Mouse (Mus musculus): ENCODE data around the gene 4921536K21Rik. TPM values are rescaled to one million over a fixed set of nuclear protein-coding genes. Genes with fewer than 3 reads are reported as not detected.
"Not testable (repeated sequence)": the region's sequence is repeated elsewhere in the genome, so short reads cannot be mapped to it uniquely, and the experiment has no call there.

The 4921536K21Rik gene
- total RNA-seq, 2 experiments from 2014 or later, result 0.37 to 0.54 TPM

- DNase-seq (ENCODE audit: low spot score in 2 of 2), result not testable (repeated sequence)
These were observed 16.5 kb upstream of the 4921536K21Rik start for GRCm38 (mm10) chr11:3911440-3911839.

- DNase-seq (ENCODE audit: low spot score in 2 of 2), result no peak
These were observed 15.8 kb upstream of the 4921536K21Rik start for GRCm38 (mm10) chr11:3910513-3911310.

- no peak for DNase-seq (ENCODE audit: low spot score in 2 of 2)
These were observed 14.3 kb upstream of the 4921536K21Rik start for GRCm38 (mm10) chr11:3909236-3909635.

- no peak for DNase-seq (ENCODE audit: low spot score in 2 of 2)
These were observed 10.5 kb upstream of the 4921536K21Rik start for GRCm38 (mm10) chr11:3905446-3905845.

- no peak for DNase-seq (ENCODE audit: low spot score in 2 of 2)
These were observed 9.8 kb upstream of the 4921536K21Rik start for GRCm38 (mm10) chr11:3904673-3905072.

DNA sequence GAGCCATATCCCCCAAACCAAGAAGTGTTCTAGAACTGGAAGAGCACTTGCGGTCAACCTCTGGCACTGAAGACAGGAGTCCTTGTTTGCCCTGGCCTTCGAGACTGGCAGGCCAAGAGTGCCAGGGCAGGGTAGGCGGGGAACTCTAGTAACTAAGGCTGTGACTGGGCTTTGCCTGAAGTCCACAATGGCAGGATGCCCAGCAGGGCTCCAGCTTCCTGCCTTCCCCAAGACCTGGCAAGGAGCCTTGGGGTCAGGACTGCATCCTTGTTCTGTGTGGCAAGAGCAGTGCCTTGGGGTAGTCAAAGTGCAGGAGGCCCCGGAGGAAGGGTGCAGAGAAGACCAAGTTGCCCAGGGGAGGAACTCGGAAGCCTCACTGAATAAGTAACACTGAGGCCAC is 8.1 kb upstream of the 4921536K21Rik start:
- DNase-seq (ENCODE audit: low spot score in 2 of 2), result peak in 1 of 2 experiments; percentile 41

DNA sequence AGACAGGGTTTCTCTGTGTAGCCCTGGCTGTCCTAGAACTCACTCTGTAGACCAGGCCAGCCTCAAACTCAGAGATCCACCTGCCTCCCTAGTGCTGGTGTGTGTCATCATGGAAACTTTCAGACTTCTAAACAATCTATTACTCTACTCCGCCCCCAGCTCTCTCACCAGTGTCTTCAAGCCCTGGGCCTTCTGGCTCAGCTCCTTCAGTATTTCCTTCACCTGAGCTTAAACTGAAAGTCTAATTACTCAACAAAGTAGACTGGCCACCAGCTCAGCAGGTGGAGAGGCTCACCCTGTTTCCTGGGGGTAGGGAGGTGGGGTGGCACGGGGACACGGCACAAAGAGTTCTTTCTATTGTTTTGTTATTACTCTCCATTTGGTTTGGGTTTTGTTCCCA is 7.6 kb upstream of the 4921536K21Rik start:
- no peak for DNase-seq (ENCODE audit: low spot score in 2 of 2)

- DNase-seq (ENCODE audit: low spot score in 2 of 2), result no peak
These were observed 5.4 kb upstream of the 4921536K21Rik start for GRCm38 (mm10) chr11:3900296-3900695.

DNA sequence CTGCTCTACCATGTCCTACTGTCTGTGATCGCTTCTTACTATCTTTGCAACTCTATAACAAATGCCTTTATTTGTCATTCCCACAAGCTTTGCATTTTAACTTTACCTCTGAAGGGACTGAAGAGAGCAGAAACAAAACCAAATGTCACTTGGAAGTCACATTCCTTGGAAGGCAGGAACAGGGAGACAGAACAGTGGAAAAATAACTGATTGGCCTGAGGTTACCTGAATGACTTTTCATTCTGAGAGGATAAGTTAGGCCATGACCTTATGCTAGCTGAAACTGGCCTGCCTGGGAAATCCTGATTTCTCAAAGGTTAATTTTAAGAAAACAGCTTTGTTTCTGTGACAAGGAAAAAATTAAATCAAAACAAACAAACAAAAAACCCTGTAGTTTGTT is 1.0 kb upstream of the 4921536K21Rik start:
- DNase-seq (ENCODE audit: low spot score in 2 of 2), result no peak

DNA sequence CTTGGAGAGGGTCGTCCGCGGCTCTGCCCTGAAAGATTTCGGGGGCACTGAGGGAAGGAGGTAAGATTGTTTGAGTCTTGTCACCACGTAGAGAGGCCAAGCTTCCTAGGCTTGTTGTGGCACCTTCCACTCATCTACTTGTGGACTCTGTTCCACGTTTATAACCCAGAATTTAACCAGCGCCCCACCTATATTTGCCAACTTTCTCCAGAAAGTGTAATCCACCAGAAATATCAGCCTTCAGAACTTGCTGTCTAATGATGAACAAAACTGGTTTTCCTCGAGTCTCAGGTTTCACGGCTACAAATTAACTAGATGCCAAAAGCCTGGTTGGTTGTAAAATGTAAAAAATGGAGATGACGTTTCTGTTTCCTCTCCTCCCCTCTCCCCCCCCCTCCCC is 560 bp upstream of the 4921536K21Rik start:
- DNase-seq (ENCODE audit: low spot score in 2 of 2), result no peak

DNA sequence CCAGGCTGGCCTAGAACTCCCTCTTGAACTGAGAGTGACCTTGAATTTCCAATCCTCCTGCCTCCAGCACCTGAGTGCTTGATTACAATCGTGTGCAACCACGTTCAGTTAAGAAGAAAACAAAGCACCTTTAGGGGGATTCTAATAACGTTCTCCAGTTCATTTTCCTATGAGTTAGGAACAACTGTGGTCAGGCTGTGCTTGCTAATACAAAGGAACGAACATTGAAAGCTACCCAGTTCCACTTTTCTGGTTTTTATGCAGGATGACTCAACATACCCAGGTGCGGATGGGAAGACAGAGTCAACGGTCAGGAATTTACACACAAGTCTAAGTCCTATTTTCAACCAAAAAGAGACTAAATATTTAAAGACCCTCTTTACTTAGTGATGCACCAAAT is 928 bp downstream of the 4921536K21Rik start:
- no peak for DNase-seq (ENCODE audit: low spot score in 2 of 2)

DNA sequence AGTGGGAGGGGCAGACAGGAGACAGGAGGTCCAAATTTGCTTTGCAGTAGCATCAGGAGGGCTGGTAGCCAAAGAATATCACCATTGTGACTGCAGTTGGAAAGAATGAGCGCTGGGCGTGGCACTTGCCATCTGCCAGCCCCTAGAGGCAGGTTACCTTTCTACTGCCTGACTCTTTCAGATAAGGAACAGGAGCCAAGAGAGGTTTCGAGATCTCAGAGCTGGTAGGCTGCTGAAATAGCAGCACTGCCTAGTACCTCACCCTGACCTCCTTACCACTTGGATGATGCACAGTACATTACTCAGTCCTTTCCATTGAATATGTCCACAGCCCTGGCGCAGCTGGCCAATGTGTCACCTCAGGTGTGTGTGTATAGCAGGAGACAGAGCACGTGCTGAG is 7.6 kb downstream of the 4921536K21Rik start:
- DNase-seq (ENCODE audit: low spot score in 2 of 2), result no peak

DNA sequence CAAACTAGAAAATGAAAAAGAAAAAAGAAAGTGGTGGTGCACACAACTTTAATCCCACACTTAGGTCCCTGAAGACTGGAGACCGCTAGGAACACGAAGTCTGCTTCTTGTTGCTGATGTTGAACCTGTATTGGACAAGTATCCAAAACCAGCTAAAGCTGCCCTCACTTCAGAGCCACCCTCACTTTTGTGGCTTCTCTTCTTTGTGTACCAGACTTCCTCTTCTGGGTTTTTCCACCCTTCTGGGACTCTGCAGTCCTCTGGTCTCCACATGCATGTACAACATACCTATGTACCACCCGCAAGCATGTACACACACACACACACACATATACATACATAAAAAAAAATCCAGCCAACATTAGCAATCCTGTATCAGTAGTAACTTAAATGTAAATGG is 11.2 kb downstream of the 4921536K21Rik start:
- no peak for DNase-seq (ENCODE audit: low spot score in 2 of 2)

GRCm38 (mm10) chr11:3879836-3880235 is 15.1 kb downstream of the 4921536K21Rik start:
- peak; percentile 70 to 87 for DNase-seq (ENCODE audit: low spot score in 2 of 2)

DNA sequence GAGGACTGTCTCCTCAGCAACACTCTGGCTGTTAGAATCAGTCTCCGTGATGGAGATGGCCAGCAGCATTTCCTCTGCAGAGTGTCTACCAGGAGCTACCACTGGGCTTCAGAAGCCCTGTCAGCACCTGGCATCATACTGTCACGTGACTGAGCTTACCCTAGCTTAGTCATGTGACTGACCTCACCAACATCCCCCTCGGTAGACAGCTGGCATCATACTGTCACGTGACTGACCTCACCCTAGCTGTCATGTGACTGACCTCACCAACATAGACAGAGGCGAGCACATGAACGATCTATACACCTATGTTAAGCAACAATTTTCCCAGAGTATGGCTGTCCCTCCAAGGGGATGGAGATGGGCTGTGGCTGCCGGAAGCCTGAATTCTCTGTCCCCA is 16.2 kb downstream of the 4921536K21Rik start:
- DNase-seq (ENCODE audit: low spot score in 2 of 2), result no peak

- no peak for DNase-seq (ENCODE audit: low spot score in 2 of 2)
These were observed 18.5 kb downstream of the 4921536K21Rik start for GRCm38 (mm10) chr11:3876419-3876818.

GRCm38 (mm10) chr11:3864343-3864742 is 30.6 kb downstream of the 4921536K21Rik start:
- no peak for DNase-seq (ENCODE audit: low spot score in 2 of 2)

- DNase-seq (ENCODE audit: low spot score in 2 of 2), result peak; percentile 71 to 84
These were observed 31.3 kb downstream of the 4921536K21Rik start, which contains the start of gene Osbp2 for GRCm38 (mm10) chr11:3863454-3864112. Gene Osbp2, minus strand, starts transcription at chr11:3863903.

DNA sequence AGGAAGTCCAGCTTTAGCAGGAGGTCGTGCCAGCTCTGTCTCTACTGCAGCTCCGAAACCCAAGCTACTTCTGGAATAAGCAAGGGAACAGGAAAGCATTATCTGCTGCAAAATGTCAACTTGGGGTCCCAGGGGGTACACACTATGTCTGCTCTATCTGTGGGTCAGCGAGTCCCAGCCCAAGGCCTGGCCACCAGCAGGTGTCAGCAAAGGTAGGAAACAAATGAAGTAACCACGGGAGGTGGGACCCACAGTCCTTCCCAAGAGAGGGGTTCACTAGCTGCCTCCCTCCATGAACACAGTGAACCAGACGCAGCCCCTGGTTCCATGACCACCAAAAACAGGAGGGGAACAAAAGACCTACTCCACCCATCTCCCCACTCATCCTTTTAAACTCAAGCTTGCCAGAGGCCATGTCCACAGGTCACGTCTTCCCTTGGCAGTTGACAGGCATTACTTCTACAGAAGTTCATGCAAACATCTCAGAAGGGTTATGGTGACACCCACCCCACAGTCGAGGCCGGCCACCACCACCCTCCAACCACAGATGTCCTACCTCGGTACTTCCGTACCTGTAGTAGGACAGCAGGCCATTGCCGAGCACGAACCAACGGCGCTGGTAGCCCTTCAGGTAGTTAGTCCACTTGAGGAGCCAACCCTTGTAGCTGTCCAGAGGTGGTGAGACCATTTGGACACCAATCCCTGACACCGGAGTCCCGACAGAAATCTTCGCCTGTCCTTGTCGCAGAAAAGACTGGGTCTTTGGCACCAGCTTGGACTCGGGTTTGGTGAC is 32.0 kb downstream of the 4921536K21Rik start:
- DNase-seq (ENCODE audit: low spot score in 2 of 2), result no peak

GRCm38 (mm10) chr11:3860361-3860760 is 34.5 kb downstream of the 4921536K21Rik start:
- no peak for DNase-seq (ENCODE audit: low spot score in 2 of 2)

- no peak for DNase-seq (ENCODE audit: low spot score in 2 of 2)
These were observed 35.1 kb downstream of the 4921536K21Rik start for GRCm38 (mm10) chr11:3859778-3860177.

- no peak for DNase-seq (ENCODE audit: low spot score in 2 of 2)
These were observed 37.0 kb downstream of the 4921536K21Rik start for GRCm38 (mm10) chr11:3857902-3858301.
